Mouse (Mus musculus): ENCODE measurements around the gene Adam15. TPM values are rescaled to one million over a fixed set of nuclear protein-coding genes. Genes with fewer than 3 reads are reported as not detected.

Adam15 gene
- 18.7 TPM for polyA plus RNA-seq (2015; fragmentation: Illumina TruSeq; extraction: RNeasy Lipid Tissue Mini Kit (QIAGEN cat#74804); ENCODE audit: insufficient read depth, low replicate concordance)

GRCm38 (mm10) chr3:89349869-89350501 is at the start of gene Adam15:
Gene Adam15, minus strand, starts transcription at chr3:89349996.

GRCm38 (mm10) chr3:89394006-89394893 is 44.5 kb upstream of the Adam15 start, which contains the start of gene Zbtb7b:
Gene Zbtb7b, minus strand, starts transcription at chr3:89394776.

GRCm38 (mm10) chr3:89365153-89365485 is 15.3 kb upstream of the Adam15 start, which contains the start of gene Dcst1:
Gene Dcst1, minus strand, starts transcription at chr3:89365253.

GRCm38 (mm10) chr3:89361675-89362074 is 11.9 kb upstream of the Adam15 start, which contains the start of gene Dcst2:
Gene Dcst2, plus strand, starts transcription at chr3:89361975.

GRCm38 (mm10) chr3:89337721-89338578 is 11.8 kb downstream of the Adam15 start, which contains the start of gene Efna4:
Gene Efna4, minus strand, starts transcription at chr3:89338028.

GRCm38 (mm10) chr3:89322514-89323165 is 27.2 kb downstream of the Adam15 start, which contains the start of gene Efna3:
Gene Efna3, minus strand, starts transcription at chr3:89322965.

Other genes with a start within 250 kb of the Adam15 start
- not detected for gene Gm43738, start 248.9 kb downstream of the Adam15 start, polyA plus RNA-seq (2015; fragmentation: Illumina TruSeq; extraction: RNeasy Lipid Tissue Mini Kit (QIAGEN cat#74804); ENCODE audit: insufficient read depth, low replicate concordance)
- 37.3 TPM for gene Fdps, start 248.0 kb downstream of the Adam15 start, polyA plus RNA-seq (2015; fragmentation: Illumina TruSeq; extraction: RNeasy Lipid Tissue Mini Kit (QIAGEN cat#74804); ENCODE audit: insufficient read depth, low replicate concordance)
- gene Pklr, start 213.9 kb downstream of the Adam15 start, polyA plus RNA-seq (2015; fragmentation: Illumina TruSeq; extraction: RNeasy Lipid Tissue Mini Kit (QIAGEN cat#74804); ENCODE audit: insufficient read depth, low replicate concordance) = 1.8 TPM
- 0.23 TPM for gene Hcn3, start 189.8 kb downstream of the Adam15 start, polyA plus RNA-seq (2015; fragmentation: Illumina TruSeq; extraction: RNeasy Lipid Tissue Mini Kit (QIAGEN cat#74804); ENCODE audit: insufficient read depth, low replicate concordance)
- 91.6 TPM for gene Clk2, start 185.2 kb downstream of the Adam15 start, polyA plus RNA-seq (2015; fragmentation: Illumina TruSeq; extraction: RNeasy Lipid Tissue Mini Kit (QIAGEN cat#74804); ENCODE audit: insufficient read depth, low replicate concordance)
- 49.7 TPM for gene Scamp3, start 172.5 kb downstream of the Adam15 start, polyA plus RNA-seq (2015; fragmentation: Illumina TruSeq; extraction: RNeasy Lipid Tissue Mini Kit (QIAGEN cat#74804); ENCODE audit: insufficient read depth, low replicate concordance)
- 19.3 TPM for gene Fam189b, start 166.9 kb downstream of the Adam15 start, polyA plus RNA-seq (2015; fragmentation: Illumina TruSeq; extraction: RNeasy Lipid Tissue Mini Kit (QIAGEN cat#74804); ENCODE audit: insufficient read depth, low replicate concordance)
- 71.7 TPM for gene Gba, start 147.1 kb downstream of the Adam15 start, polyA plus RNA-seq (2015; fragmentation: Illumina TruSeq; extraction: RNeasy Lipid Tissue Mini Kit (QIAGEN cat#74804); ENCODE audit: insufficient read depth, low replicate concordance)
- 2.9 TPM for gene Thbs3, start 134.8 kb downstream of the Adam15 start, polyA plus RNA-seq (2015; fragmentation: Illumina TruSeq; extraction: RNeasy Lipid Tissue Mini Kit (QIAGEN cat#74804); ENCODE audit: insufficient read depth, low replicate concordance)
- 58.4 TPM for gene Mtx1, start 122.9 kb downstream of the Adam15 start, polyA plus RNA-seq (2015; fragmentation: Illumina TruSeq; extraction: RNeasy Lipid Tissue Mini Kit (QIAGEN cat#74804); ENCODE audit: insufficient read depth, low replicate concordance)
- gene Muc1, start 120.9 kb downstream of the Adam15 start, polyA plus RNA-seq (2015; fragmentation: Illumina TruSeq; extraction: RNeasy Lipid Tissue Mini Kit (QIAGEN cat#74804); ENCODE audit: insufficient read depth, low replicate concordance) = 0.52 TPM
- 83.8 TPM for gene Krtcap2, start 104.0 kb downstream of the Adam15 start, polyA plus RNA-seq (2015; fragmentation: Illumina TruSeq; extraction: RNeasy Lipid Tissue Mini Kit (QIAGEN cat#74804); ENCODE audit: insufficient read depth, low replicate concordance)
- gene Trim46, start 103.7 kb downstream of the Adam15 start, polyA plus RNA-seq (2015; fragmentation: Illumina TruSeq; extraction: RNeasy Lipid Tissue Mini Kit (QIAGEN cat#74804); ENCODE audit: insufficient read depth, low replicate concordance) = 0.54 TPM
- 3.5 TPM for gene Dpm3, start 90.6 kb downstream of the Adam15 start, polyA plus RNA-seq (2015; fragmentation: Illumina TruSeq; extraction: RNeasy Lipid Tissue Mini Kit (QIAGEN cat#74804); ENCODE audit: insufficient read depth, low replicate concordance)
- gene Slc50a1, start 79.4 kb downstream of the Adam15 start, polyA plus RNA-seq (2015; fragmentation: Illumina TruSeq; extraction: RNeasy Lipid Tissue Mini Kit (QIAGEN cat#74804); ENCODE audit: insufficient read depth, low replicate concordance) = 93.1 TPM
- 3.6 TPM for gene Efna1, start 68.9 kb downstream of the Adam15 start, polyA plus RNA-seq (2015; fragmentation: Illumina TruSeq; extraction: RNeasy Lipid Tissue Mini Kit (QIAGEN cat#74804); ENCODE audit: insufficient read depth, low replicate concordance)
- not detected for gene Efna3, start 27.0 kb downstream of the Adam15 start, polyA plus RNA-seq (2015; fragmentation: Illumina TruSeq; extraction: RNeasy Lipid Tissue Mini Kit (QIAGEN cat#74804); ENCODE audit: insufficient read depth, low replicate concordance)
- gene Efna4, start 12.0 kb downstream of the Adam15 start, polyA plus RNA-seq (2015; fragmentation: Illumina TruSeq; extraction: RNeasy Lipid Tissue Mini Kit (QIAGEN cat#74804); ENCODE audit: insufficient read depth, low replicate concordance) = not detected
- gene Dcst2, start 12.0 kb upstream of the Adam15 start, polyA plus RNA-seq (2015; fragmentation: Illumina TruSeq; extraction: RNeasy Lipid Tissue Mini Kit (QIAGEN cat#74804); ENCODE audit: insufficient read depth, low replicate concordance) = 0.36 TPM
- gene Dcst1, start 15.3 kb upstream of the Adam15 start, polyA plus RNA-seq (2015; fragmentation: Illumina TruSeq; extraction: RNeasy Lipid Tissue Mini Kit (QIAGEN cat#74804); ENCODE audit: insufficient read depth, low replicate concordance) = 0.44 TPM
- 14.7 TPM for gene Zbtb7b, start 44.8 kb upstream of the Adam15 start, polyA plus RNA-seq (2015; fragmentation: Illumina TruSeq; extraction: RNeasy Lipid Tissue Mini Kit (QIAGEN cat#74804); ENCODE audit: insufficient read depth, low replicate concordance)
- 5.6 TPM for gene Lenep, start 52.8 kb upstream of the Adam15 start, polyA plus RNA-seq (2015; fragmentation: Illumina TruSeq; extraction: RNeasy Lipid Tissue Mini Kit (QIAGEN cat#74804); ENCODE audit: insufficient read depth, low replicate concordance)
- gene Flad1, start 61.9 kb upstream of the Adam15 start, polyA plus RNA-seq (2015; fragmentation: Illumina TruSeq; extraction: RNeasy Lipid Tissue Mini Kit (QIAGEN cat#74804); ENCODE audit: insufficient read depth, low replicate concordance) = 16.6 TPM
- gene Cks1b, start 68.4 kb upstream of the Adam15 start, polyA plus RNA-seq (2015; fragmentation: Illumina TruSeq; extraction: RNeasy Lipid Tissue Mini Kit (QIAGEN cat#74804); ENCODE audit: insufficient read depth, low replicate concordance) = 31.1 TPM
- 56.3 TPM for gene Shc1, start 68.4 kb upstream of the Adam15 start, polyA plus RNA-seq (2015; fragmentation: Illumina TruSeq; extraction: RNeasy Lipid Tissue Mini Kit (QIAGEN cat#74804); ENCODE audit: insufficient read depth, low replicate concordance)
- gene Pygo2, start 80.2 kb upstream of the Adam15 start, polyA plus RNA-seq (2015; fragmentation: Illumina TruSeq; extraction: RNeasy Lipid Tissue Mini Kit (QIAGEN cat#74804); ENCODE audit: insufficient read depth, low replicate concordance) = 34.0 TPM
- 51.6 TPM for gene Pbxip1, start 86.7 kb upstream of the Adam15 start, polyA plus RNA-seq (2015; fragmentation: Illumina TruSeq; extraction: RNeasy Lipid Tissue Mini Kit (QIAGEN cat#74804); ENCODE audit: insufficient read depth, low replicate concordance)
- gene Pmvk, start 104.5 kb upstream of the Adam15 start, polyA plus RNA-seq (2015; fragmentation: Illumina TruSeq; extraction: RNeasy Lipid Tissue Mini Kit (QIAGEN cat#74804); ENCODE audit: insufficient read depth, low replicate concordance) = 16.0 TPM
- gene Kcnn3, start 170.2 kb upstream of the Adam15 start, polyA plus RNA-seq (2015; fragmentation: Illumina TruSeq; extraction: RNeasy Lipid Tissue Mini Kit (QIAGEN cat#74804); ENCODE audit: insufficient read depth, low replicate concordance) = 0.35 TPM

All from spleen, adult 10 weeks (tissue).